Comparison of ENCODE assay signal across 9 mouse cellular contexts in the genomic region with DNA sequence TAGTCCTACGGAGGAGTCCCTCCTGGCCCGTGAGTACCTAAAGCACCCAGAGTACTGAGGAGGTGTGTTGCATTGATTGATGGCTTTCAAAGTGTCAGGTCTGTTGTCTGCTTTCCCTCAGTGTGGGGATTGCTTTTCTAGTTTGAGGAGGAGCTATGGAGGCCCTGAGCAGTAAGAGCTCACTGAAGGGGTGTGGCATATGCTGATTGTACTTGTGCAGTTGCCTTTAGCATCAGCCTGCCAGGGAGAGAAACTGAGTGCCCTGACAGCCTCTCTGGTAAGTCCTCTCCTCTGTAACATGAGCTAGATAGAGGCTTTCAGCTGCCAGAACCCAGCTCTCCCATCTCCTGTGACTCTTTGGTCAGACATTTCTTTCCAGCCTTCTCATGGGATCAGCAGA. TPM values are rescaled to one million over a fixed set of nuclear protein-coding genes. Genes with fewer than 3 reads are reported as not detected.
DNase-seq lines count a peak whose midpoint lies in the region; ATAC-seq and TF ChIP-seq lines count a peak whose summit lies in the region.
"Had no signal": no experiment of that assay in that cellular context is flagged by ENCODE, and none has a peak within 500 bp of the region (broad histone marks: within the 10 kb centered on the region; RNA-seq: fewer than 3 reads in every experiment).

No protein-coding gene starts in this region.

- WGBS in intestine, postnatal 0 days: 24% methylated on average over 2 of the region's 2 CpGs
- 23% methylated on average over 2 of the region's 2 CpGs for WGBS in stomach, embryonic 16.5 days
- 74% methylated on average over 2 of the region's 2 CpGs for WGBS in forebrain, embryonic 11.5 days

- ATAC-seq in activated CD4-positive, CD25-positive, alpha-beta regulatory T cell, adult 4 months: peak; percentile 4
- no peak for ATAC-seq in intestine, postnatal 0 days
- ATAC-seq in stomach, embryonic 16.5 days (ENCODE audit: insufficient read depth, low FRiP score): no peak
- ATAC-seq in forebrain, embryonic 11.5 days (replicated peaks; ENCODE audit: low FRiP score): no peak

- H3K27ac ChIP-seq in left cerebral cortex, adult 2 months: peak overlapping the region; percentile 34; the same call in 1 of the 2 replicates
- H3K27ac ChIP-seq in intestine, postnatal 0 days (ENCODE audit: low read depth, low read length): peak overlapping the region; percentile 54
- H3K27ac ChIP-seq in stomach, embryonic 16.5 days (ENCODE audit: low read length): peak overlapping the region; percentile 94
- no peak overlapping the region for H3K27ac ChIP-seq in forebrain, embryonic 11.5 days (ENCODE audit: low read depth, low read length)

- no peaks in the 10 kb centered on the region for H3K27me3 ChIP-seq in intestine, postnatal 0 days (replicated peaks; ENCODE audit: control insufficient read depth, insufficient read depth, low read length)
- no peaks in the 10 kb centered on the region for H3K27me3 ChIP-seq in stomach, embryonic 16.5 days (ENCODE audit: control insufficient read depth, insufficient read depth, low read length)
- H3K27me3 ChIP-seq in forebrain, embryonic 11.5 days (ENCODE audit: control insufficient read depth, insufficient read depth, low read length): no peaks in the 10 kb centered on the region

- DNase-seq in left cerebral cortex, adult 2 months (ENCODE audit: extremely low spot score in 1 of 2, low spot score in 2 of 2): no peak
- no peak for DNase-seq in left cerebral cortex, adult 18-20 months (ENCODE audit: low spot score in 2 of 2)
- no peak for DNase-seq in testis, postnatal 10 days (ENCODE audit: low spot score)
- DNase-seq in forebrain, embryonic 11.5 days (ENCODE audit: low spot score): no peak
- DNase-seq: heart, postnatal 4 days had no signal

- no peak overlapping the region for H3K4me3 ChIP-seq in left cerebral cortex, adult 2 months
- 0 out of 2 replicates have a peak overlapping the region, but pooled peaks have one; percentile 5 for H3K4me3 ChIP-seq in intestine, postnatal 0 days (ENCODE audit: low read depth, low read length)
- no peak overlapping the region for H3K4me3 ChIP-seq in stomach, embryonic 16.5 days (replicated peaks; ENCODE audit: low read length)
- no peak overlapping the region for H3K4me3 ChIP-seq in forebrain, embryonic 11.5 days (ENCODE audit: low read depth, low read length)

- H3K9ac ChIP-seq in intestine, postnatal 0 days (ENCODE audit: low read depth, low read length): no peak overlapping the region
- H3K9ac ChIP-seq in stomach, embryonic 16.5 days (ENCODE audit: low read length): no peak overlapping the region
- no peak overlapping the region for H3K9ac ChIP-seq in forebrain, embryonic 11.5 days (ENCODE audit: low read length)

- no peak for TF ChIP-seq CTCF in left cerebral cortex, adult 2 months (IDR thresholded peaks at IDR 0.05)
- no peak for TF ChIP-seq CTCF in intestine, postnatal 0 days (IDR thresholded peaks at IDR 0.05; ENCODE audit: low read depth)

- H3K9me3 ChIP-seq in intestine, postnatal 0 days (ENCODE audit: control insufficient read depth): no peaks in the 10 kb centered on the region
- H3K9me3 ChIP-seq in stomach, embryonic 16.5 days (replicated peaks; ENCODE audit: control insufficient read depth, low read length): no peaks in the 10 kb centered on the region
- no peaks in the 10 kb centered on the region for H3K9me3 ChIP-seq in forebrain, embryonic 11.5 days (ENCODE audit: control insufficient read depth, low read length)

- H3K4me2 ChIP-seq in intestine, postnatal 0 days (replicated peaks; ENCODE audit: low read depth): peak overlapping the region; percentile 72
- peak overlapping the region; percentile 0; the same call in 1 of the 2 replicates for H3K4me2 ChIP-seq in stomach, embryonic 16.5 days (ENCODE audit: low read depth, low read length)
- H3K4me2 ChIP-seq in forebrain, embryonic 11.5 days (ENCODE audit: low read depth, low read length, severe bottlenecking): no peak overlapping the region

- H3K4me1 ChIP-seq in intestine, postnatal 0 days (replicated peaks; ENCODE audit: control insufficient read depth, insufficient read depth, low read length): peaks cover 40% of the 10 kb centered on the region
- peaks cover 62% of the 10 kb centered on the region for H3K4me1 ChIP-seq in stomach, embryonic 16.5 days (ENCODE audit: control insufficient read depth, insufficient read depth, low read length)
- peaks cover 13% of the 10 kb centered on the region for H3K4me1 ChIP-seq in forebrain, embryonic 11.5 days (replicated peaks; ENCODE audit: control insufficient read depth, insufficient read depth, low read length)

- intact Hi-C loops in left cerebral cortex, adult 2 months (cut with DNase I): loop anchor here (5.0 kb wide), 1 partner anchor 390 kb away; no protein-coding TSS in a partner anchor

- H3K36me3 ChIP-seq in intestine, postnatal 0 days (ENCODE audit: control insufficient read depth, insufficient read depth): no peaks in the 10 kb centered on the region
- H3K36me3 ChIP-seq in stomach, embryonic 16.5 days (ENCODE audit: control insufficient read depth, insufficient read depth, low read length): no peaks in the 10 kb centered on the region
- H3K36me3 ChIP-seq in forebrain, embryonic 11.5 days (ENCODE audit: control insufficient read depth, insufficient read depth, low read length): no peaks in the 10 kb centered on the region

RNA-seq across cellular contexts. Expression of a gene that starts 3.3 kb away (rescaled TPM):
- 10 to 100 TPM; 64.4 to 77.0 TPM for total RNA-seq in left cerebral cortex, adult 2 months (2021)
- 10 to 100 TPM; 67.9 to 77.0 TPM for total RNA-seq in left cerebral cortex, adult 18-20 months (2021)
- 10 to 100 TPM; 55.3 to 85.9 TPM for polyA plus RNA-seq in activated CD4-positive, CD25-positive, alpha-beta regulatory T cell, adult 4 months (2017; shearing (Covaris generic))
- 59.0 and 62.2 TPM in 2 replicates for polyA plus RNA-seq in intestine, postnatal 0 days (2015; fragmentation: Nextera tagmentation; extraction: Ambion mirVana)
- 65.9 and 70.1 TPM in 2 replicates for polyA plus RNA-seq in stomach, embryonic 16.5 days (2015; fragmentation: Nextera tagmentation; extraction: Ambion mirVana)
- polyA plus RNA-seq in forebrain, embryonic 11.5 days (2014; fragmentation: Nextera tagmentation; extraction: Ambion mirVana): 34.6 and 37.2 TPM in 2 replicates

RNA-seq across cellular contexts. Expression of a gene that starts 30.8 kb away (rescaled TPM):
- under 1 TPM; 0.11 to 0.33 TPM for total RNA-seq in left cerebral cortex, adult 2 months (2021)
- total RNA-seq in left cerebral cortex, adult 18-20 months (2021): under 1 TPM; 0.23 to 0.37 TPM
- not detected for polyA plus RNA-seq in activated CD4-positive, CD25-positive, alpha-beta regulatory T cell, adult 4 months (2017; shearing (Covaris generic))
- 0.16 TPM in 1 of 2 replicates, not detected in the other for polyA plus RNA-seq in intestine, postnatal 0 days (2015; fragmentation: Nextera tagmentation; extraction: Ambion mirVana)
- 0.10 TPM in 1 of 2 replicates, not detected in the other for polyA plus RNA-seq in stomach, embryonic 16.5 days (2015; fragmentation: Nextera tagmentation; extraction: Ambion mirVana)
- not detected in 2 replicates for polyA plus RNA-seq in forebrain, embryonic 11.5 days (2014; fragmentation: Nextera tagmentation; extraction: Ambion mirVana)

RNA-seq across cellular contexts. Expression of a gene that starts 37.8 kb away (rescaled TPM):
- not detected for total RNA-seq in left cerebral cortex, adult 2 months (2021)
- not detected for total RNA-seq in left cerebral cortex, adult 18-20 months (2021)
- polyA plus RNA-seq in activated CD4-positive, CD25-positive, alpha-beta regulatory T cell, adult 4 months (2017; shearing (Covaris generic)): not detected
- 0.08 TPM in 1 of 2 replicates, not detected in the other for polyA plus RNA-seq in intestine, postnatal 0 days (2015; fragmentation: Nextera tagmentation; extraction: Ambion mirVana)
- polyA plus RNA-seq in stomach, embryonic 16.5 days (2015; fragmentation: Nextera tagmentation; extraction: Ambion mirVana): 0.08 TPM in 1 of 2 replicates, not detected in the other
- not detected in 2 replicates for polyA plus RNA-seq in forebrain, embryonic 11.5 days (2014; fragmentation: Nextera tagmentation; extraction: Ambion mirVana)

RNA-seq across cellular contexts. Expression of a gene that starts 44.2 kb away (rescaled TPM):
- total RNA-seq in left cerebral cortex, adult 2 months (2021): 10 to 100 TPM; 53.1 to 58.1 TPM
- total RNA-seq in left cerebral cortex, adult 18-20 months (2021): 10 to 100 TPM; 68.9 to 78.9 TPM
- 10 to 100 TPM; 47.9 to 54.3 TPM for polyA plus RNA-seq in activated CD4-positive, CD25-positive, alpha-beta regulatory T cell, adult 4 months (2017; shearing (Covaris generic))
- 8.4 TPM in 2 replicates for polyA plus RNA-seq in intestine, postnatal 0 days (2015; fragmentation: Nextera tagmentation; extraction: Ambion mirVana)
- polyA plus RNA-seq in stomach, embryonic 16.5 days (2015; fragmentation: Nextera tagmentation; extraction: Ambion mirVana): 30.3 and 32.9 TPM in 2 replicates
- polyA plus RNA-seq in forebrain, embryonic 11.5 days (2014; fragmentation: Nextera tagmentation; extraction: Ambion mirVana): 58.4 and 59.6 TPM in 2 replicates

RNA-seq across cellular contexts. Expression of a gene that starts 57.3 kb away (rescaled TPM):
- not detected for total RNA-seq in left cerebral cortex, adult 2 months (2021)
- total RNA-seq in left cerebral cortex, adult 18-20 months (2021): not detected
- not detected for polyA plus RNA-seq in activated CD4-positive, CD25-positive, alpha-beta regulatory T cell, adult 4 months (2017; shearing (Covaris generic))
- not detected in 2 replicates for polyA plus RNA-seq in intestine, postnatal 0 days (2015; fragmentation: Nextera tagmentation; extraction: Ambion mirVana)
- not detected in 2 replicates for polyA plus RNA-seq in stomach, embryonic 16.5 days (2015; fragmentation: Nextera tagmentation; extraction: Ambion mirVana)
- polyA plus RNA-seq in forebrain, embryonic 11.5 days (2014; fragmentation: Nextera tagmentation; extraction: Ambion mirVana): not detected in 2 replicates
- total RNA-seq: heart, postnatal 4 days; left cerebral cortex, postnatal 14 days had no signal
